Mouse (Mus musculus) heart, embryonic 14.5 days (tissue): ENCODE results near the gene Ugt1a6a. TPM values are rescaled to one million over a fixed set of nuclear protein-coding genes. Genes with fewer than 3 reads are reported as not detected.
"Not testable (repeated sequence)": the region's sequence is repeated elsewhere in the genome, so short reads cannot be mapped to it uniquely, and the experiment has no call there.

Source experiments
- ATAC-seq: fragments of 200-750 bp; cut with Nextera tagmentation; 2 replicates; pipeline ENCODE4 v1.8.0; 2017; ENCODE audit warnings: low read depth, moderate TSS enrichment; ENCODE audit not compliant: insufficient number of reproducible peaks, insufficient read depth, low FRiP score
- H3K27ac ChIP-seq, 2 experiments: fragments of 200-500 bp in 1 of 2; fragments of 300-500 bp in 1 of 2; sonication (generic) in 1 of 2; replicated peaks in 1 of 2; 2 replicates each; pipeline ENCODE4 v1.5.1; 2012 to 2014; ENCODE audit warnings: low read depth in 2 of 2, low read length in 2 of 2, control low read depth in 1 of 2, mild to moderate bottlenecking in 1 of 2, mixed read lengths in 1 of 2; ENCODE audit not compliant: control insufficient read depth in 1 of 2, insufficient read depth in 1 of 2
- H3K27me3 ChIP-seq: fragments of 300-500 bp; sonication (generic); 2 replicates; pipeline ENCODE4 v1.6.1; 2014; ENCODE audit warnings: mild to moderate bottlenecking, low read length, control low read depth; ENCODE audit not compliant: control insufficient read depth, insufficient read depth
- H3K36me3 ChIP-seq: fragments of 300-500 bp; sonication (generic); 2 replicates; pipeline ENCODE4 v1.6.1; 2014; ENCODE audit warnings: mild to moderate bottlenecking, control low read depth, low read length, mixed read lengths; ENCODE audit not compliant: control insufficient read depth, insufficient read depth
- H3K4me1 ChIP-seq, 2 experiments: fragments of 200-500 bp in 1 of 2; fragments of 300-500 bp in 1 of 2; sonication (generic) in 1 of 2; 2 replicates each; pipeline ENCODE4 v1.6.1; 2012 to 2014; ENCODE audit warnings: low read length in 2 of 2, control low read depth in 1 of 2, mixed read lengths in 1 of 2; ENCODE audit not compliant: control insufficient read depth in 2 of 2, insufficient read depth in 2 of 2
- H3K4me2 ChIP-seq: fragments of 300-500 bp; sonication (generic); 2 replicates; pipeline ENCODE4 v1.6.1; 2014; ENCODE audit warnings: mild to moderate bottlenecking, low read length
- H3K4me3 ChIP-seq, 2 experiments: fragments of 200-500 bp in 1 of 2; fragments of 300-500 bp in 1 of 2; sonication (generic) in 1 of 2; 2 replicates each; pipeline ENCODE4 v1.5.1; 2012 to 2014; ENCODE audit warnings: low read length in 2 of 2, mild to moderate bottlenecking in 2 of 2, control low read depth in 1 of 2, low read depth in 1 of 2, moderate library complexity in 1 of 2; ENCODE audit not compliant: control insufficient read depth in 1 of 2, insufficient read depth in 1 of 2
- H3K9ac ChIP-seq: fragments of 300-500 bp; sonication (generic); 2 replicates; pipeline ENCODE4 v1.6.1; 2014; ENCODE audit warnings: mild to moderate bottlenecking, low read length
- H3K9me3 ChIP-seq: fragments of 300-500 bp; sonication (generic); 2 replicates; pipeline ENCODE4 v1.6.1; 2016; ENCODE audit warnings: low read length, control low read depth; ENCODE audit not compliant: control insufficient read depth
- WGBS: fragments of 180-500 bp; shearing (Covaris S2); extraction: QIAGEN DNeasy Blood & Tissue Kit; methylation state at CpG from one replicate; pipeline ENCODE4 v1.1.7; 2014; 5-methylcytosine and 5-hydroxymethylcytosine counted together
- polyA plus RNA-seq: library from polyadenylated mRNA; unstranded; fragments of >200 nt; fragmentation: Nextera tagmentation; extraction: Ambion mirVana; gene quantifications from 2 replicates; pipeline ENCODE4 v1.2.1, GENCODE M21; 2014

Ugt1a6a gene
- polyA plus RNA-seq, result 0.31 and 0.53 TPM in 2 replicates

DNA sequence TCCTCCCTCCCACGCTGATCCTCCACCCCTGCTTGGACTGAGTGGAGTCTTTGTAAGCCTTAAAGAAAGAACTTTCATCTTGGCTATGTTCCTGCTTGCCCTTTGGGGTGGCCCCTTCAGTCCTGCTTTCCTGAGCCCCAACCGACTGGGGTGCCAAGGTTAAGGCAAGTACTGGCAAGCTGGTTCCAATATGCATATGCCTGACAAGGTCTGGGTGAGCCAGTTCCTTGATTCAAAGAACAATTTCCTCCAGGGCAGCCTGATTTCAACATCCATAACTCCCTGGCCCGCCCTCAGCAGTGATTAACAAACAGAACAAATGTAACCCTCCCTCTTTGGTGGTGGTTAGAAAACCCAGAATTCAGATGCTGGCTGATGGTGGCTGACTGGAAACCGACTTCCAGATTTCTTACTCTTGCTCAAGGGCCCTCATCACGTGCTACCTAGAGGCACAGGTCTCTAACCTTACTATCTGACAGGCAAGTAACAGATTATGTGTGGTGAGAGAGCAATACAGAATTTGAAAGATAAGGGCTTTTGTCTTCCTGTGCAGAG is at the start of gene Ugt1a6a:
Gene Ugt1a6a (plus strand): TSS at position 353 of the 555 bp plus-strand sequence.
- not testable (repeated sequence) for H3K27me3 ChIP-seq, ATAC-seq, H3K9ac ChIP-seq, H3K9me3 ChIP-seq, H3K4me1 ChIP-seq, H3K27ac ChIP-seq, H3K4me2 ChIP-seq, H3K36me3 ChIP-seq, H3K4me3 ChIP-seq
- 54% methylated on average over 5 of the region's 5 CpGs for WGBS

DNA sequence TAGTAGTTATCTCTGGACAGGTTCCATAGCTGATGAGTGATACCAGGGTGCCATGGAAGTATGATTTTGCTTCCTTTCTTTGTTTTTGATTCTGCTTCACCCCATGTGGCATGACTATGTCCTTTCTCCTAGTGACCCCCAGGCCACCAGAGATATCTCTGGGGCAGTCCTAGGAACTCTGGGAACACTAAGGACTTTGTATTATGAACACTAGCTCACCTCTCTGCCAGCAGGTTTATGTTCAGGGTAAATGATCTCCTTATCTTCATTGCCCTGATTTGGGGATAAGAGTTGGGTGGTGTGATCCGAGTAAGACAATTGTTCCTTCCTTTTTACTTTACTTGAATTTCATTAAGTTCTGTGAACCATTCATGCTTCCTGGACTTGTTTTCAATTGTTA is 48.5 kb upstream of the Ugt1a6a start:
- H3K4me1 ChIP-seq, result no peaks in the 10 kb centered on the region
- H3K36me3 ChIP-seq, result no peaks in the 10 kb centered on the region
- ATAC-seq, result no peak
- no peaks in the 10 kb centered on the region for H3K27me3 ChIP-seq
- H3K4me2 ChIP-seq, result no peak overlapping the region
- WGBS, result 53% methylated on average over 1 of the region's 1 CpGs
- H3K4me3 ChIP-seq, result no peak overlapping the region
- H3K9me3 ChIP-seq, result no peaks in the 10 kb centered on the region
- no peak overlapping the region for H3K27ac ChIP-seq
- no peak overlapping the region for H3K9ac ChIP-seq

DNA sequence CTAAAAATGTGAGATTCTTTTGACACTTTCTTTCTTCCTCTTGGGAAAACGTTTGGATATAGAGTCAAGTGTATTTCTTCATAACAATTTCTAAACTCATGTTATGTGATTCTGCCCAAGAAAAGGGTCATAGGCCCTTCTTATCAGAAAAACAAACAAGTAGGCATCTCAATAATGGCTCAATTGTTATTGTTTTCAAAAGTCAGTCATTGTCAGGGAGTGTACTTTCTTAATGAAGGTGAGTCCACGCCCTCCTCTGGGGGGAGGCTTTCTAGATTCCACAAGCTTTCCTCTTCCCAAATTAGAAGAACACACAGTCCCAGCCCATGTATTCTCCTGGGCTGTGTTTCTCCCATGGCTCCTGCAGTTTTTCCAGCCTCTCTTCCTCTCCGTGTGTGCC is 47.1 kb upstream of the Ugt1a6a start, which contains the start of gene Ugt1a8:
Gene Ugt1a8 (plus strand): TSS at position 301 of the 400 bp plus-strand sequence.
- ATAC-seq, result no peak
- no peaks in the 10 kb centered on the region for H3K27me3 ChIP-seq
- 59% methylated on average over 3 of the region's 3 CpGs for WGBS
- H3K4me3 ChIP-seq, result no peak within 1 kb of the TSS
- no peaks in the 10 kb centered on the region for H3K36me3 ChIP-seq
- no peaks in the 10 kb centered on the region for H3K9me3 ChIP-seq
- no peak within 1 kb of the TSS for H3K27ac ChIP-seq
- H3K4me2 ChIP-seq, result no peak within 1 kb of the TSS
- no peaks in the 10 kb centered on the region for H3K4me1 ChIP-seq
- H3K9ac ChIP-seq, result no peak within 1 kb of the TSS

DNA sequence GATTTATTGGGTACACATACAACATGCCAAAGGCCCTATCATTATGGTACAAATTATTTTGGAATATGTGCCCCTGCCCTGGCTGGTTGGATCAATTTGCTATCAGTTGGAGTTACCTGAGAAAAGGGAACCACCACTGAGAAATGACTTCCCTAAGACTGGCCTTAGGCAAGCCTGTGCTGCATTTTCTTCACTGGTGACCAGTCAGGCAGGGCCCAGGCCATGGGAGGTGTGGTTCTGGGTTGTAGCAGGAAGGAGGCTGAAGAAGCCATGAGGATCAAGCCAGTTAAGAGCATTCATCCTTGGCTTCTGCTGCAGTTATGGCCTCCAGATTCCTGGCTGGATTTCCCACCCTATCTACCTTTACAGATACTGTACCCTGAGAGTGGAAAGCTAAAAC is 42.3 kb upstream of the Ugt1a6a start:
- Histone ChIP-seq H3K4me3 (no peak overlapping the region), H3K4me1 (no peaks in the 10 kb centered on the region), H3K27ac (no peak overlapping the region), H3K9ac (no peak overlapping the region), H3K27me3 (no peaks in the 10 kb centered on the region), H3K4me2 (no peak overlapping the region), H3K36me3 (no peaks in the 10 kb centered on the region), H3K9me3 (no peaks in the 10 kb centered on the region)
- ATAC-seq, result no peak

DNA sequence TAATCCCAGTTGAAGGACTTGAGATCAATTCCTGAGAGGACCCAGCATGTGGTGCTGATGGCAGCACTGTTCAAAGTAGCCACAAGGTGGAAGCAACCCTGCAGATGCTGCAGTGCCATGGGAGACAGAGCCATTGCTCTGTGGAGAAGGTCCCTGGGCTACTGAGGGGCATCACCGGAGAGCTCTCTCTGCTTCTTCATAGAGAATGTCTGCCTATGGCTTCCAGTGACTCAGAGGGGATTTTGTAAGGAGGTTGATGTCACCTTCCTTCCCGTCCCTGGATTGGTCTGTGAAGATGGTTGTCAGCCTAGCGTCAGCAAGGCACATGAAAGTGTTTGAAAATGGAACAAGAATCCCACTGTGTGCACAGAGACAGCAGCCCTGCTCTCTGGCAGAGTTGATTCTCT is 40.3 kb upstream of the Ugt1a6a start:
- H3K27me3 ChIP-seq, H3K9ac ChIP-seq, H3K4me3 ChIP-seq, H3K36me3 ChIP-seq, H3K4me2 ChIP-seq, H3K9me3 ChIP-seq, H3K27ac ChIP-seq, H3K4me1 ChIP-seq, ATAC-seq: not testable (repeated sequence)
- 61% methylated on average over 3 of the region's 3 CpGs for WGBS

DNA sequence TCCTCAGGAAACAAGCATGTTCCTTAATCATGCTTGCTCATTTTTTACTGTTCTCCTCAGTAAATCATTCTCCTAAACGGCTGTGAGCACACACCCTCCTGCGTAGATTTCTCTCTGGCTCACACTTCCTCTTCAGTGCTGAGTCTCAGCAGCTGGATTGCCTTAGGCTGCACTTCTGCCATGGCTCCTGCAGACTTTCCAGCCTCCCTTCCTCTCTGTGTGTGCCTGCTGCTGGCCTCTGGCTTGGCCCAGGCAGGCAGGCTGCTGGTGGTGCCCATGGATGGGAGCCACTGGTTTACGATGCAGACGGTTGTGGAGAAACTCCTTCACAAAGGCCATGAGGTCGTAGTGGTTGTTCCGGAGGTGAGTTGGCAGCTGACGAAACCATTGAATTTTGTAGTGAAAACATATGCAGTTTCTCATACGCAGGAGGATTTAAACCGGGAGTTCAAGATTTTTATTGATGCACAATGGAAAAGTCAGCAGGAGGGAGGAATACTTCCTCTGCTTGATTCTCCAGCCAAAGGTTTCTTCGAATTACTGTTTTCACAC is 39.6 kb upstream of the Ugt1a6a start, which contains the start of gene Ugt1a7c:
Gene Ugt1a7c (plus strand): TSS at position 122 of the 552 bp plus-strand sequence.
- Histone ChIP-seq H3K36me3 (no peaks in the 10 kb centered on the region), H3K27ac (0 out of 4 replicates have a peak within 1 kb of the TSS, but pooled peaks of 1 of the 2 experiments have one; percentile 62), H3K27me3 (no peaks in the 10 kb centered on the region), H3K4me2 (no peak within 1 kb of the TSS), H3K9me3 (no peaks in the 10 kb centered on the region), H3K4me1 (no peaks in the 10 kb centered on the region), H3K9ac (no peak within 1 kb of the TSS), H3K4me3 (no peak within 1 kb of the TSS; a peak in 1 of 4 replicates)
- ATAC-seq, result no peak
- 62% methylated on average over 10 of the region's 10 CpGs for WGBS

DNA sequence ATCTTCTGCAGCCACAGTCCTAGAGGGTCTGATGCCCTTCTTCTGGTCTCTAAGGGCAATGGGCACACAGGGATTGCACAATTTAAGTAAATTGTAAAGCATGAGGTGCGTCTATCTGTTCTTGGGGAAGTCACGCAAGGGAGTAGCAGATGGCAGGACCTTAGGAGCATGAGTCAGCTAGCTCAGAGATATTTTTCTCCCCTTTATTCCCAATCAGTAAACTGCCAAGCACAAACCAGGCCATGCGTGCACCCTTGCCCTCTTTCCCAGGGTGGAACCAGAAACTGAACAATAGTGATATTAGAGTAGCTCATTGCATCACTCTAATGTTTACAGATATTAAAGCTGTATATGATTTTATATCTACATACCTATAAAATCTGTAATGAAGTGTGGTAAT is 36.1 kb upstream of the Ugt1a6a start:
- H3K4me2 ChIP-seq, H3K9me3 ChIP-seq, H3K4me3 ChIP-seq, H3K4me1 ChIP-seq, ATAC-seq, H3K27me3 ChIP-seq, H3K27ac ChIP-seq, H3K9ac ChIP-seq, H3K36me3 ChIP-seq: not testable (repeated sequence)
- 82% methylated on average over 3 of the region's 3 CpGs for WGBS

DNA sequence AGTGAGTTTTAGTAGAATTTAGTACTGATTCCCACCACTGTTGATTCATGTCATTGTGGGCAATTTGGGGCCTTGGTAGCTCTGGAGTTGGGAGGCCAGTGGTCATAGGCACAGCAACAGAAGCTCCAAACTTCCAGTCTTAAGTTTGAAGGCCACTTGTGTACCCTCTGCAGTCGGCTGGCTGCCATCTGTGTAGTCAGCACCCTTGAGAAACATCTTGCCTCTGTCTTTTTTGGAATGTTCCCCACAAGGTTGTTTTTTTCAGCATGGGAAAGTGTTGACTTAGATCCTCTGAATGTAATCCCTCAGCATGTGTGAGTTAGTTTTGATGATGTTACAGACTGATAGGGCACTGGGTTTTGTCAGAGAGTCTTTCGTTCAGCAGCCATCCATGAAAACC is 34.9 kb upstream of the Ugt1a6a start:
- H3K9me3 ChIP-seq, H3K4me1 ChIP-seq, H3K9ac ChIP-seq, ATAC-seq, H3K4me2 ChIP-seq, H3K4me3 ChIP-seq, H3K36me3 ChIP-seq, H3K27ac ChIP-seq, H3K27me3 ChIP-seq: not testable (repeated sequence)
- WGBS, result 76% methylated on average over 2 of the region's 2 CpGs
